9 mouse cellular contexts compared by ENCODE assay signal in the genomic region with DNA sequence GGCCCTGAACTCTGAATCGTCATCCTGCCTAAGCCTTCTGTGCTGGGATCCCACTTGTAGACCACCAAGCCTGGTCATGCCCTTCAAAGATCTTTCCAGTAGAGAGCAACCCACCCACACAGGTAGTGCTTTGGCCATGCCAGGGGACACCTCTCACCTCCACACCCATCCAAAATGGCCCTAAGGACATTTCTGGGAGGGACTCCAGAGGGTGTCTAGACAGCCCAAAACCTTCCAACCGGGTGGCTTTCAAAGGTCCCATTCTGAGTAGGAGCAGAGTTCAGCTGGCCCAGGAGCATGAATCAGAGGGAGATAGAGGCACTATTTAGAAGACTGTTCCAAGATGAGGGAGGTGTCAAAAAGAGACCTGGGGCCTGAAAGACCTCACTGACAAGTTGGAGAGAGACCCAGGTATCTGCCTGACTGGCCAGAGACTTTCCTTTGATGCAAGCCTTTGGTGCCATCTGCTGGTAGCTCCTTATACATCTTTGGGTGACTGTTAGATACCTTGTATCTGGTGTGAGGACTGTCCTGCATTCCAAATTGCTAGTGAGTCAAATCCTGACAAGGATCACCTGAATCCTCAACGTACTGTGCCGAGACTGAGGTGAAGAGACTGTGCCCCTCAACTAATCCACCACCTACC. TPM values are rescaled to one million over a fixed set of nuclear protein-coding genes. Genes with fewer than 3 reads are reported as not detected.
DNase-seq lines count a peak whose midpoint lies in the region; ATAC-seq and TF ChIP-seq lines count a peak whose summit lies in the region.
"Had no signal": no experiment of that assay in that cellular context is flagged by ENCODE, and none has a peak within 500 bp of the region (broad histone marks: within the 10 kb centered on the region; RNA-seq: fewer than 3 reads in every experiment).

No protein-coding gene starts in this region.

- no peaks in the 10 kb centered on the region; the same call in none of the 2 replicates for H3K27me3 ChIP-seq in hindbrain, embryonic 16.5 days (replicated peaks; ENCODE audit: control insufficient read depth, insufficient read depth, low read length)
- no peaks in the 10 kb centered on the region for H3K27me3 ChIP-seq in small intestine, adult 2 months (ENCODE audit: control insufficient read depth, insufficient read depth, low read length)

- DNase-seq in adrenal gland, adult (ENCODE audit: inconsistent age in 2 of 2, low spot score in 1 of 2), result peak; percentile 74 to 93
- no peak for DNase-seq in adrenal gland, adult 8-10 months
- DNase-seq in brain, embryonic 18.5 days (ENCODE audit: low read depth, low spot score), result peak; percentile 22
- DNase-seq in fibroblast of lung, adult 2 months (ENCODE audit: low read depth), result peak; percentile 28
- peak; percentile 51 to 83 for DNase-seq in layer of hippocampus, postnatal 25 days (ENCODE audit: extremely low spot score in 1 of 2, low spot score in 1 of 2)
- peak; percentile 83 for DNase-seq in lung, postnatal 25 days (ENCODE audit: low spot score)

- peak; percentile 72; the same call in 1 of the 2 replicates for ATAC-seq in hindbrain, embryonic 16.5 days

- H3K4me3 ChIP-seq in hindbrain, embryonic 16.5 days (ENCODE audit: low read length), result no peak overlapping the region
- no peak overlapping the region for H3K4me3 ChIP-seq in small intestine, adult 2 months (ENCODE audit: low read depth, low read length)

- no peak overlapping the region for H3K9ac ChIP-seq in hindbrain, embryonic 16.5 days (ENCODE audit: low read depth, low read length)

- H3K4me2 ChIP-seq in hindbrain, embryonic 16.5 days (ENCODE audit: low read length), result no peak overlapping the region

- TF ChIP-seq POLR2A in small intestine, adult 2 months (IDR thresholded peaks at IDR 0.05; ENCODE audit: low read depth, low read length), result no peak

- H3K36me3 ChIP-seq in hindbrain, embryonic 16.5 days (ENCODE audit: control insufficient read depth, insufficient read depth, low read length), result no peaks in the 10 kb centered on the region
- peaks cover 37% of the 10 kb centered on the region for H3K36me3 ChIP-seq in small intestine, adult 2 months (ENCODE audit: control insufficient read depth, insufficient read depth, low read length)

- peak; percentile 44; the same call in 1 of the 2 replicates for TF ChIP-seq CTCF in small intestine, adult 2 months (IDR thresholded peaks at IDR 0.05; ENCODE audit: extremely low read depth, insufficient read length, insufficient replicate concordance, low read depth, low read length)

- no peak overlapping the region for H3K27ac ChIP-seq in hindbrain, embryonic 16.5 days (ENCODE audit: low read depth, low read length)
- no peak overlapping the region for H3K27ac ChIP-seq in small intestine, adult 2 months (ENCODE audit: insufficient read depth, low read depth, low read length)
- H3K27ac ChIP-seq: macrophage had no signal

- no peaks in the 10 kb centered on the region; the same call in 1 of the 2 replicates for H3K4me1 ChIP-seq in hindbrain, embryonic 16.5 days (ENCODE audit: control insufficient read depth, insufficient read depth, low read depth, low read length)
- peaks cover 5% of the 10 kb centered on the region for H3K4me1 ChIP-seq in small intestine, adult 2 months (ENCODE audit: control insufficient read depth, insufficient read depth, insufficient read length, low read length)

- no peaks in the 10 kb centered on the region for H3K9me3 ChIP-seq in hindbrain, embryonic 16.5 days (ENCODE audit: control insufficient read depth, low read length)

- WGBS in hindbrain, embryonic 16.5 days, result 64% methylated on average over 4 of the region's 4 CpGs
- 47% methylated on average over 4 of the region's 4 CpGs for WGBS in small intestine, adult 2 months

RNA-seq across cellular contexts. Expression of a gene that starts 24.5 kb away (rescaled TPM):
- 1 to 10 TPM; 2.0 to 2.9 (median 2.3) TPM for total RNA-seq in adrenal gland, adult 8-10 months (2022)
- 2.5 and 3.1 TPM in 2 replicates for polyA plus RNA-seq in hindbrain, embryonic 16.5 days (2015; fragmentation: Nextera tagmentation; extraction: Ambion mirVana)
- 1 to 10 TPM; 4.7 to 6.2 TPM for total RNA-seq in layer of hippocampus, postnatal 25 days (2021)
- 279 and 528 TPM in 2 replicates for polyA plus RNA-seq in small intestine, adult 2 months (2012; rRNA removed)
- polyA plus RNA-seq: macrophage had no signal

RNA-seq across cellular contexts. Expression of a gene that starts 28.8 kb away (rescaled TPM):
- 100 to 1,000 TPM; 429 to 671 (median 576) TPM for total RNA-seq in adrenal gland, adult 8-10 months (2022)
- 276 and 284 TPM in 2 replicates for polyA plus RNA-seq in hindbrain, embryonic 16.5 days (2015; fragmentation: Nextera tagmentation; extraction: Ambion mirVana)
- total RNA-seq in layer of hippocampus, postnatal 25 days (2021), result 100 to 1,000 TPM; 125 to 154 TPM
- 191 and 473 TPM in 2 replicates for polyA plus RNA-seq in small intestine, adult 2 months (2012; rRNA removed)

RNA-seq across cellular contexts. Expression of a gene that starts 35.7 kb away (rescaled TPM):
- 10 to 100 TPM; 31.4 to 46.6 (median 34.8) TPM for total RNA-seq in adrenal gland, adult 8-10 months (2022)
- polyA plus RNA-seq in hindbrain, embryonic 16.5 days (2015; fragmentation: Nextera tagmentation; extraction: Ambion mirVana), result 48.2 and 52.2 TPM in 2 replicates
- total RNA-seq in layer of hippocampus, postnatal 25 days (2021), result 10 to 100 TPM; 28.8 to 39.3 TPM
- polyA plus RNA-seq in small intestine, adult 2 months (2012; rRNA removed), result 11.1 and 23.7 TPM in 2 replicates

RNA-seq across cellular contexts. Expression of a gene that starts 35.7 kb away (rescaled TPM):
- total RNA-seq in adrenal gland, adult 8-10 months (2022), result 10 to 100 TPM; 27.1 to 47.4 (median 36.7) TPM
- polyA plus RNA-seq in hindbrain, embryonic 16.5 days (2015; fragmentation: Nextera tagmentation; extraction: Ambion mirVana), result 202 and 206 TPM in 2 replicates
- 10 to 100 TPM; 91.3 to 92.6 TPM for total RNA-seq in layer of hippocampus, postnatal 25 days (2021)
- polyA plus RNA-seq in small intestine, adult 2 months (2012; rRNA removed), result 14.7 and 26.0 TPM in 2 replicates

RNA-seq across cellular contexts. Expression of a gene that starts 50.7 kb away (rescaled TPM):
- 10 to 100 TPM; 38.9 to 52.2 (median 47.6) TPM for total RNA-seq in adrenal gland, adult 8-10 months (2022)
- 51.8 and 55.2 TPM in 2 replicates for polyA plus RNA-seq in hindbrain, embryonic 16.5 days (2015; fragmentation: Nextera tagmentation; extraction: Ambion mirVana)
- 10 to 100 TPM; 42.4 to 49.2 TPM for total RNA-seq in layer of hippocampus, postnatal 25 days (2021)
- 23.8 and 48.4 TPM in 2 replicates for polyA plus RNA-seq in small intestine, adult 2 months (2012; rRNA removed)
